Mouse (Mus musculus) midbrain, postnatal 0 days (tissue): Measurements from ENCODE around the gene Gon4l. TPM values are rescaled to one million over a fixed set of nuclear protein-coding genes. Genes with fewer than 3 reads are reported as not detected.
"Not testable (repeated sequence)": the region's sequence is repeated elsewhere in the genome, so short reads cannot be mapped to it uniquely, and the experiment has no call there.

ENCODE experiments used
- ATAC-seq: fragments of 200-750 bp; cut with Nextera tagmentation; 2 replicates; pipeline ENCODE4 v1.8.0; 2017; ENCODE audit warnings: moderate number of reproducible peaks, mild to moderate bottlenecking, moderate TSS enrichment, moderate library complexity; ENCODE audit not compliant: low FRiP score
- DNase-seq: peaks from one replicate; pipeline ENCODE4 v3.0.0-alpha.2; 2015; ENCODE audit warnings: low spot score
- H3K27ac ChIP-seq: fragments of 300-500 bp; sonication (generic); 2 replicates; pipeline ENCODE4 v1.5.1; 2014; ENCODE audit warnings: low read depth, mild to moderate bottlenecking, low read length, mixed read lengths
- H3K27me3 ChIP-seq: fragments of 300-500 bp; sonication (generic); 2 replicates; pipeline ENCODE4 v1.6.1; 2014; ENCODE audit warnings: low read length, control low read depth, mixed read lengths; ENCODE audit not compliant: insufficient read depth
- H3K36me3 ChIP-seq: fragments of 300-500 bp; sonication (generic); 2 replicates; pipeline ENCODE4 v1.6.1; 2014; ENCODE audit warnings: low read length, control low read depth, mixed read lengths; ENCODE audit not compliant: insufficient read depth
- H3K4me1 ChIP-seq: fragments of 300-500 bp; sonication (generic); 2 replicates; pipeline ENCODE4 v1.6.1; 2014; ENCODE audit warnings: mild to moderate bottlenecking, control low read depth, antibody characterized with exemption, low read length, mixed read lengths; ENCODE audit not compliant: insufficient read depth
- H3K4me2 ChIP-seq: fragments of 300-500 bp; sonication (generic); 2 replicates; pipeline ENCODE4 v1.6.1; 2014; ENCODE audit warnings: low read depth, mild to moderate bottlenecking, low read length, mixed read lengths; ENCODE audit not compliant: poor library complexity, severe bottlenecking
- H3K4me3 ChIP-seq: fragments of 300-500 bp; sonication (generic); 2 replicates; pipeline ENCODE4 v1.5.1; 2014; ENCODE audit warnings: low read depth, mild to moderate bottlenecking, low read length, moderate library complexity
- H3K9ac ChIP-seq: fragments of 300-500 bp; sonication (generic); replicated peaks from 2 replicates; pipeline ENCODE4 v1.6.1; 2014; ENCODE audit warnings: mild to moderate bottlenecking, low read length, moderate library complexity, mixed read lengths; ENCODE audit not compliant: poor library complexity, severe bottlenecking
- H3K9me3 ChIP-seq: fragments of 300-500 bp; sonication (generic); 2 replicates; pipeline ENCODE4 v1.6.1; 2016; ENCODE audit warnings: low read length, control low read depth
- CTCF ChIP-seq: IDR thresholded peaks from 2 replicates; pipeline ENCODE4 v1.5.1; 2016; ENCODE audit warnings: antibody characterized with exemption, mild to moderate bottlenecking
- WGBS: fragments of 180-500 bp; shearing (Covaris S2); extraction: QIAGEN DNeasy Blood & Tissue Kit; methylation state at CpG from one replicate; pipeline ENCODE4 v1.1.7; 2014; 5-methylcytosine and 5-hydroxymethylcytosine counted together
- polyA plus RNA-seq: library from polyadenylated mRNA; unstranded; fragments of >200 nt; fragmentation: Nextera tagmentation; extraction: Ambion mirVana; gene quantifications from 2 replicates; pipeline ENCODE4 v1.2.1, GENCODE M21; 2015
- total RNA-seq: library from RNA; depleted of rRNA; stranded (reverse); fragments of >200 nt; gene quantifications from 2 replicates; pipeline ENCODE4 v1.2.3, GENCODE M21; 2014; rRNA removed

Gene Gon4l
- total RNA-seq = 41.9 and 44.7 TPM in 2 replicates
- 8.2 and 9.6 TPM in 2 replicates for polyA plus RNA-seq

- H3K4me1 ChIP-seq, H3K27me3 ChIP-seq, H3K9me3 ChIP-seq, H3K36me3 ChIP-seq, H3K9ac ChIP-seq: not testable (repeated sequence)
- H3K4me3 ChIP-seq = peak within 1 kb of the TSS; percentile 29
- H3K27ac ChIP-seq = peak within 1 kb of the TSS; percentile 65; the same call in 1 of the 2 replicates
- 3% methylated on average over 19 of the region's 39 CpGs for WGBS
- peak; percentile 67 for ATAC-seq
- peak within 1 kb of the TSS; percentile 34; the same call in 1 of the 2 replicates for H3K4me2 ChIP-seq
- DNase-seq = peak; percentile 54
Observed at GRCm38 (mm10) chr3:88834951-88835491, at the start of gene Gon4l. Gene Gon4l, plus strand, starts transcription at chr3:88835231.

DNA sequence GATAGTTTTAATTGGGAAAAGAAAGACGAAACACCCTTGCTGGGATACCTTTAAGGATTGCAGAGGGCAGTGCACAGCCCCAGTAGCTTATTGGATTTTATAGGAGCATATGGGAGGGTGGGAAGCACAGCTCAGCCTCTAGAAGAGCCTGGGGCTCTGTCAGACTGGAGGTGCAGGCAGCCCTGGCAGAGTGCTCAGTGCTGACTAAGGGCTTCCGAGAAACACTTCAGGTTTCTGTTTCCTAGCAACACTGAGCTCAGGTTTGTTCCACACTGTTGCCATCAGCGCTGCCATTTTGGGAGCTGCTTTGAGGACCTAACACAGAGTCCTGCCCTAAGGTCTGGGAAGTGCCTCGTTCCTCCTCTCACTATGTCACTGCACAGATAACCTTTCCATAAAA, 48.7 kb upstream of the Gon4l start:
- DNase-seq, ATAC-seq, H3K9ac ChIP-seq, H3K36me3 ChIP-seq, H3K4me1 ChIP-seq, H3K27me3 ChIP-seq, H3K27ac ChIP-seq, H3K4me2 ChIP-seq, H3K9me3 ChIP-seq, H3K4me3 ChIP-seq: not testable (repeated sequence)
- WGBS = 85% methylated on average over 1 of the region's 4 CpGs

DNA sequence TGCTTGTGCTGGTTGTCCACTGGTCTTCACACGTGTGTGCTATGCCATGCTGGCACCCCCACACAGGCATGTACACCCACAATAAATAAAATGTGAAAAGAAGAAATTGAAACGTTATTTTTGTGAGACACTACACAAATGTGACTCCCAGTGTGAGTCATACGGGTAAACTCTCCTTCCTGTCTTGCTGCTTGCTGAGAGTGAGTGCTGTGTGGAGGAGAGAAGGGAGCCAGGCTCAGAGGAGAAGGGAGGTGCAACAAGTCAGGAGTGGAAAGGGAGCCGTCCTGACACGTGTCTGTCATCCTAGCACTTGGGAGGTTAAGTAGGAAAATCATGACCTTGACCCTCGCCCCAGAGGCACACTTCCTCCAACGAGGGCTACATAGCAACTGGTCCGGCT, 48.2 kb upstream of the Gon4l start:
- no CpG with 5 or more reads among the region's 8 CpGs for WGBS
- ATAC-seq, H3K4me2 ChIP-seq: not testable (repeated sequence)

DNA sequence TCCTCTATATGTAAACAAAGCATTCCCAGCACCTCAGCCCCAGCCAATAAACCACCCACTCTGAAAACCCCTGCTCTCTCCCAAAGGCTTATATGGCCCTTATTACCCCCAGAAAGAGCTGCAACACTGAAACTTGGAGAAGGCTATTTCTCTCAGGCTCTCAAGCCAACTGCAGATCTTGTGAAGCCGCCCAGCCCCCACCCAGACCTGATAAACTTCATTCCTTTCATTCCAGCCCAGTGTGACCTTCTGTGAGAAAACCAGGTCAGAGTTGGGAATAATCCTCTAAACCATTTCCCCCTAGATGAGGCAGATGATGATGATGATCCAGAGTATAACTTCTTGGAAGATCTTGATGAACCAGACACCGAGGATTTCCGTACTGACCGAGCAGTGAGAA, 47.0 kb upstream of the Gon4l start:
- not testable (repeated sequence) for H3K9ac ChIP-seq, H3K27ac ChIP-seq, H3K27me3 ChIP-seq, ATAC-seq, H3K4me1 ChIP-seq, DNase-seq, H3K9me3 ChIP-seq, H3K36me3 ChIP-seq, H3K4me2 ChIP-seq, H3K4me3 ChIP-seq
- no CpG with 5 or more reads among the region's 4 CpGs for WGBS

More for the DNA sequence above, 48.2 kb upstream of the Gon4l start:
- H3K27ac ChIP-seq, H3K9ac ChIP-seq, H3K27me3 ChIP-seq, H3K4me3 ChIP-seq, H3K9me3 ChIP-seq, H3K36me3 ChIP-seq, H3K4me1 ChIP-seq, DNase-seq: not testable (repeated sequence)

- H3K9me3 ChIP-seq, H3K36me3 ChIP-seq, H3K27me3 ChIP-seq, H3K4me3 ChIP-seq, H3K4me1 ChIP-seq, H3K9ac ChIP-seq, H3K4me2 ChIP-seq, DNase-seq, H3K27ac ChIP-seq, ATAC-seq: not testable (repeated sequence)
- WGBS = 93% methylated on average over 5 of the region's 6 CpGs
Observed at GRCm38 (mm10) chr3:88797507-88797906, 37.5 kb upstream of the Gon4l start.

- Histone ChIP-seq H3K36me3 (peaks cover 5% of the 10 kb centered on the region; the same call in 1 of the 2 replicates), H3K4me2 (no peak overlapping the region), H3K9ac (no peak overlapping the region), H3K4me1 (no peaks in the 10 kb centered on the region), H3K4me3 (no peak overlapping the region), H3K27ac (no peak overlapping the region), H3K27me3 (no peaks in the 10 kb centered on the region), H3K9me3 (no peaks in the 10 kb centered on the region)
- DNase-seq (no peak), ATAC-seq (no peak)
- TF ChIP-seq CTCF = no peak
- WGBS = 91% methylated on average over 5 of the region's 5 CpGs
Observed at GRCm38 (mm10) chr3:88803910-88804540, 31.0 kb upstream of the Gon4l start.
